Comparison of ENCODE assay signal across 7 mouse cellular contexts in genomic region chr13:95548291-95548789, GRCm38 (mm10). TPM values are rescaled to one million over a fixed set of nuclear protein-coding genes. Genes with fewer than 3 reads are reported as not detected.
DNase-seq lines count a peak whose midpoint lies in the region; ATAC-seq lines count a peak whose summit lies in the region.

No protein-coding gene starts in this region.

- H3K9me3 ChIP-seq in heart, embryonic 16.5 days (replicated peaks; ENCODE audit: control insufficient read depth, low read length), result no peaks in the 10 kb centered on the region; the same call in 1 of the 2 replicates
- no peaks in the 10 kb centered on the region for H3K9me3 ChIP-seq in limb, embryonic 10.5 days (replicated peaks)
- no peaks in the 10 kb centered on the region for H3K9me3 ChIP-seq in midbrain, embryonic 14.5 days (ENCODE audit: control insufficient read depth, low read length)

- DNase-seq in adipocyte (ENCODE audit: low spot score), result peak; percentile 45
- DNase-seq in fibroblast of lung, adult 2 months (ENCODE audit: low read depth), result peak; percentile 83
- peak; percentile 69 for DNase-seq in limb, embryonic 10.5 days (ENCODE audit: low spot score)
- DNase-seq in midbrain, embryonic 14.5 days, result peak; percentile 50
- no peak for DNase-seq in adrenal gland, postnatal 25 days
- no peak for DNase-seq in thymus, postnatal 25 days

- WGBS in heart, embryonic 16.5 days, result 26% methylated on average over 20 of the region's 20 CpGs
- 8% methylated on average over 20 of the region's 20 CpGs for WGBS in limb, embryonic 10.5 days
- WGBS in midbrain, embryonic 14.5 days, result 25% methylated on average over 20 of the region's 20 CpGs

- H3K4me2 ChIP-seq in heart, embryonic 16.5 days (ENCODE audit: low read depth, low read length), result peak overlapping the region; percentile 58
- peak overlapping the region; percentile 30; the same call in 1 of the 2 replicates for H3K4me2 ChIP-seq in midbrain, embryonic 14.5 days (ENCODE audit: low read length)

- no peak overlapping the region for H3K9ac ChIP-seq in heart, embryonic 16.5 days (ENCODE audit: low read length)
- H3K9ac ChIP-seq in midbrain, embryonic 14.5 days (replicated peaks; ENCODE audit: low read length), result no peak overlapping the region

- ATAC-seq in heart, embryonic 16.5 days (replicated peaks; ENCODE audit: extremely low read depth, insufficient read depth, low FRiP score), result no peak
- ATAC-seq in midbrain, embryonic 14.5 days (ENCODE audit: low FRiP score, low TSS enrichment), result no peak

- H3K4me3 ChIP-seq in heart, embryonic 16.5 days (ENCODE audit: low read length), result peak overlapping the region; percentile 37
- H3K4me3 ChIP-seq in limb, embryonic 10.5 days, result peak overlapping the region; percentile 42
- no peak overlapping the region for H3K4me3 ChIP-seq in midbrain, embryonic 14.5 days (replicated peaks; ENCODE audit: low read depth, low read length)

- no peaks in the 10 kb centered on the region for H3K27me3 ChIP-seq in heart, embryonic 16.5 days (ENCODE audit: control insufficient read depth, insufficient read depth, low read length)
- no peaks in the 10 kb centered on the region for H3K27me3 ChIP-seq in limb, embryonic 10.5 days (ENCODE audit: low read depth, poor library complexity, severe bottlenecking)
- H3K27me3 ChIP-seq in midbrain, embryonic 14.5 days (ENCODE audit: control insufficient read depth, insufficient read depth, low read length), result no peaks in the 10 kb centered on the region

- H3K27ac ChIP-seq in heart, embryonic 16.5 days (ENCODE audit: low read length), result no peak overlapping the region
- H3K27ac ChIP-seq in limb, embryonic 10.5 days, result peak overlapping the region; percentile 62
- H3K27ac ChIP-seq in midbrain, embryonic 14.5 days (replicated peaks; ENCODE audit: low read depth, low read length), result no peak overlapping the region

- H3K4me1 ChIP-seq in heart, embryonic 16.5 days (ENCODE audit: control insufficient read depth, insufficient read depth, low read length), result peaks cover 3% of the 10 kb centered on the region; the same call in 1 of the 2 replicates
- H3K4me1 ChIP-seq in limb, embryonic 10.5 days, result peaks cover 30% of the 10 kb centered on the region
- peaks cover 16% of the 10 kb centered on the region for H3K4me1 ChIP-seq in midbrain, embryonic 14.5 days (ENCODE audit: control insufficient read depth, insufficient read depth, low read length)

- no peaks in the 10 kb centered on the region for H3K36me3 ChIP-seq in heart, embryonic 16.5 days (ENCODE audit: control insufficient read depth, insufficient read depth)
- no peaks in the 10 kb centered on the region for H3K36me3 ChIP-seq in limb, embryonic 10.5 days
- no peaks in the 10 kb centered on the region for H3K36me3 ChIP-seq in midbrain, embryonic 14.5 days (ENCODE audit: control insufficient read depth, insufficient read depth, low read length)

RNA-seq across cellular contexts. Expression of gene F2rl1, which starts 23.3 kb away (rescaled TPM):
- polyA plus RNA-seq in heart, embryonic 16.5 days (2015; fragmentation: Nextera tagmentation; extraction: Ambion mirVana), result 1.3 and 1.5 TPM in 2 replicates
- not detected in 2 replicates for polyA plus RNA-seq in limb, embryonic 10.5 days (2016; fragmentation: Nextera tagmentation; extraction: Ambion mirVana)
- polyA plus RNA-seq in midbrain, embryonic 14.5 days (2014; fragmentation: Nextera tagmentation; extraction: Ambion mirVana), result 0.08 and 0.12 TPM in 2 replicates
- 0.12 TPM in 1 of 2 replicates, not detected in the other for total RNA-seq in adrenal gland, postnatal 25 days (2021)

Comparison
In these comparisons a context has a peak if more than half of its experiments do, and no peak if none do; other contexts are left out.
1. DNase-seq: peak in adipocyte (single experiment), fibroblast of lung, adult 2 months (single experiment), limb, embryonic 10.5 days (single experiment) and midbrain, embryonic 14.5 days (single experiment); none in adrenal gland, postnatal 25 days (single experiment) and thymus, postnatal 25 days (single experiment).